Mouse (Mus musculus) ES-E14 (cell line): Measurements from ENCODE around the gene Armc7.

ENCODE experiments used
- CHD2 ChIP-seq: IDR thresholded peaks from 2 replicates; pipeline ENCODE4 v1.6.1; 2014; ENCODE audit warnings: mild to moderate bottlenecking, low read depth, low read length, inconsistent platforms
- MAFK ChIP-seq: IDR thresholded peaks from 2 replicates; pipeline ENCODE4 v1.6.1; 2014; ENCODE audit warnings: mild to moderate bottlenecking, low read depth, low read length, inconsistent platforms; ENCODE audit not compliant: insufficient read depth
- ZC3H11A ChIP-seq: IDR thresholded peaks from 2 replicates; pipeline ENCODE4 v1.6.1; 2012; ENCODE audit warnings: low read depth, mild to moderate bottlenecking, inconsistent platforms, low read length, borderline replicate concordance
- ZNF384 ChIP-seq: IDR thresholded peaks from 2 replicates; pipeline ENCODE4 v1.6.1; 2012; ENCODE audit warnings: low read depth, low read length, inconsistent platforms

DNA sequence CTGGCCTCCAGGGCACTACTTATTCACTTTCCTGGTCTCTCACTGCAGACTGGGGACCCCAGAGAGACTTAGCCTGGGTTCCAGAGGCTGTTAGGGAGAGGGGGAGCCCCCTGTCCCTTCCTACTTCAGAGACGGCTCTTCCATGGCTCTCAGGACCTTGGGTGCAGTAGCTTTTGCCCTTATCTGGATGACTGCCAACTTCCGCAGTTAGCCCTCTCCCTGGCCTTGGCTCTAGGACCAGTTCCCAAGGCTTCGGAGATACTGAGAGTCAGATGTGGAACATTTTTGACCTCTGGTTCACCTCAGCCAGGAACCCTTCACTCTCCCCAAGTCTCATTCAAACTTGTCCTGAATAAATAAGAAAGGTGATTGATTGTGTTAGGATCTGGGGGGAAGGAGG is 28.6 kb upstream of the Armc7 start:
- no peak for TF ChIP-seq ZC3H11A
- TF ChIP-seq ZNF384: no peak
- no peak for TF ChIP-seq MAFK
- TF ChIP-seq CHD2: no peak
